23 mouse cellular contexts compared by ENCODE assay signal in genomic region chr15:24968636-24969317, GRCm38 (mm10).
DNase-seq lines count a peak whose midpoint lies in the region; ATAC-seq and TF ChIP-seq lines count a peak whose summit lies in the region.
"Had no signal": no experiment of that assay in that cellular context is flagged by ENCODE, and none has a peak within 500 bp of the region (broad histone marks: within the 10 kb centered on the region; RNA-seq: fewer than 3 reads in every experiment).

No protein-coding gene starts in this region.

- ATAC-seq in forebrain, postnatal 0 days, result peak; percentile 78
- ATAC-seq: CD4-positive, CD25-positive, alpha-beta regulatory T cell, adult 4 months; intestine, postnatal 0 days had no signal

- H3K27ac ChIP-seq in forebrain, postnatal 0 days (ENCODE audit: low read depth, low read length), result no peak overlapping the region
- no peak overlapping the region for H3K27ac ChIP-seq in forebrain, embryonic 10.5 days
- H3K27ac ChIP-seq in cortical plate, adult 2 months (ENCODE audit: insufficient read depth, low read length), result peak overlapping the region; percentile 75; the same call in 1 of the 2 replicates
- H3K27ac ChIP-seq: embryonic facial prominence, embryonic 10.5 days; embryonic facial prominence, embryonic 15.5 days; hindbrain, embryonic 10.5 days; liver, embryonic 14.5 days; macrophage had no signal

- WGBS in forebrain, postnatal 0 days, result 79% methylated on average over 7 of the region's 7 CpGs
- WGBS in forebrain, embryonic 10.5 days, result 91% methylated on average over 7 of the region's 7 CpGs

- no peak overlapping the region for H3K9ac ChIP-seq in forebrain, postnatal 0 days
- H3K9ac ChIP-seq: embryonic facial prominence, embryonic 15.5 days; liver, embryonic 14.5 days; midbrain, embryonic 13.5 days; neural tube, embryonic 13.5 days had no signal

- H3K4me3 ChIP-seq in forebrain, postnatal 0 days (ENCODE audit: low read depth, low read length), result no peak overlapping the region
- H3K4me3 ChIP-seq in forebrain, embryonic 10.5 days, result no peak overlapping the region
- no peak overlapping the region for H3K4me3 ChIP-seq in cortical plate, adult 2 months (ENCODE audit: insufficient read depth, low read length)
- H3K4me3 ChIP-seq: embryonic facial prominence, embryonic 10.5 days; embryonic facial prominence, embryonic 15.5 days; hindbrain, embryonic 10.5 days; midbrain, embryonic 13.5 days; neural tube, embryonic 13.5 days had no signal

- peak; percentile 3 for DNase-seq in forebrain, postnatal 0 days
- DNase-seq in forebrain, embryonic 10.5 days (ENCODE audit: extremely low spot score, low spot score), result no peak
- peak; percentile 21 for DNase-seq in left cerebral cortex, adult 11 months (ENCODE audit: low spot score)
- no peak for DNase-seq in left cerebral cortex, adult 18-20 months (ENCODE audit: low spot score in 2 of 2)
- DNase-seq in gastrocnemius, postnatal 4 days (ENCODE audit: low spot score in 2 of 2), result no peak
- DNase-seq in heart, adult 8-10 months (ENCODE audit: low spot score), result no peak
- DNase-seq: adrenal gland, postnatal 25 days; heart, postnatal 14 days; liver; lung, adult 2 months; spleen, adult 18-20 months; thymus, adult 18-20 months; thymus, postnatal 36 days had no signal

- TF ChIP-seq CTCF in forebrain, postnatal 0 days (IDR thresholded peaks at IDR 0.05; ENCODE audit: low read depth), result no peak
- TF ChIP-seq CTCF in cortical plate, adult 2 months (IDR thresholded peaks at IDR 0.05; ENCODE audit: extremely low read depth, insufficient read depth, low read length), result no peak

- H3K9me3 ChIP-seq in forebrain, postnatal 0 days (ENCODE audit: low read length), result no peaks in the 10 kb centered on the region
- no peaks in the 10 kb centered on the region for H3K9me3 ChIP-seq in forebrain, embryonic 10.5 days
- H3K9me3 ChIP-seq: embryonic facial prominence, embryonic 10.5 days; embryonic facial prominence, embryonic 15.5 days; hindbrain, embryonic 10.5 days; midbrain, embryonic 13.5 days; neural tube, embryonic 13.5 days had no signal

- TF ChIP-seq POLR2A in cortical plate, adult 2 months (IDR thresholded peaks at IDR 0.05; ENCODE audit: extremely low read depth, insufficient read depth, low read length), result no peak

- H3K27me3 ChIP-seq in forebrain, postnatal 0 days (ENCODE audit: insufficient read depth, low read length), result no peaks in the 10 kb centered on the region
- H3K27me3 ChIP-seq in forebrain, embryonic 10.5 days (ENCODE audit: poor library complexity, severe bottlenecking), result no peaks in the 10 kb centered on the region
- H3K27me3 ChIP-seq: embryonic facial prominence, embryonic 15.5 days; midbrain, embryonic 13.5 days; neural tube, embryonic 13.5 days had no signal

- H3K4me2 ChIP-seq in forebrain, postnatal 0 days (ENCODE audit: low read depth), result no peak overlapping the region
- H3K4me2 ChIP-seq: embryonic facial prominence, embryonic 15.5 days; midbrain, embryonic 13.5 days; neural tube, embryonic 13.5 days had no signal

- no peaks in the 10 kb centered on the region for H3K4me1 ChIP-seq in forebrain, postnatal 0 days (ENCODE audit: insufficient read depth)
- H3K4me1 ChIP-seq in forebrain, embryonic 10.5 days, result peaks cover 7% of the 10 kb centered on the region; the same call in 1 of the 2 replicates
- peaks cover 4% of the 10 kb centered on the region; the same call in 1 of the 2 replicates for H3K4me1 ChIP-seq in cortical plate, adult 2 months (ENCODE audit: control insufficient read depth, insufficient read depth, low read length)
- H3K4me1 ChIP-seq: embryonic facial prominence, embryonic 15.5 days had no signal

- H3K36me3 ChIP-seq in forebrain, postnatal 0 days (ENCODE audit: insufficient read depth), result no peaks in the 10 kb centered on the region
- H3K36me3 ChIP-seq in forebrain, embryonic 10.5 days (replicated peaks), result no peaks in the 10 kb centered on the region
- H3K36me3 ChIP-seq: embryonic facial prominence, embryonic 10.5 days; embryonic facial prominence, embryonic 15.5 days; hindbrain, embryonic 10.5 days; midbrain, embryonic 13.5 days; neural tube, embryonic 13.5 days had no signal

Comparison
In these comparisons a context has a peak if more than half of its experiments do, and no peak if none do; other contexts are left out.
1. DNase-seq: peak in forebrain, postnatal 0 days (single experiment) and left cerebral cortex, adult 11 months (single experiment); none in forebrain, embryonic 10.5 days (single experiment), left cerebral cortex, adult 18-20 months (0 of 2), gastrocnemius, postnatal 4 days (0 of 2) and heart, adult 8-10 months (single experiment).